Mouse (Mus musculus) testis, adult 2 months (tissue): ENCODE results near the gene Rps10.

ENCODE experiments used
- CTCF ChIP-seq: fragments of 200-500 bp; IDR thresholded peaks from 2 replicates; pipeline ENCODE4 v1.5.1; 2012; ENCODE audit warnings: low read depth, mild to moderate bottlenecking, inconsistent platforms, low read length, moderate library complexity; ENCODE audit not compliant: control insufficient read depth, insufficient read depth, insufficient replicate concordance
- POLR2A ChIP-seq: fragments of 200-500 bp; IDR thresholded peaks from 2 replicates; pipeline ENCODE4 v1.6.1; 2012; ENCODE audit warnings: low read depth, mild to moderate bottlenecking, inconsistent platforms, low read length, moderate library complexity; ENCODE audit not compliant: control insufficient read depth

DNA sequence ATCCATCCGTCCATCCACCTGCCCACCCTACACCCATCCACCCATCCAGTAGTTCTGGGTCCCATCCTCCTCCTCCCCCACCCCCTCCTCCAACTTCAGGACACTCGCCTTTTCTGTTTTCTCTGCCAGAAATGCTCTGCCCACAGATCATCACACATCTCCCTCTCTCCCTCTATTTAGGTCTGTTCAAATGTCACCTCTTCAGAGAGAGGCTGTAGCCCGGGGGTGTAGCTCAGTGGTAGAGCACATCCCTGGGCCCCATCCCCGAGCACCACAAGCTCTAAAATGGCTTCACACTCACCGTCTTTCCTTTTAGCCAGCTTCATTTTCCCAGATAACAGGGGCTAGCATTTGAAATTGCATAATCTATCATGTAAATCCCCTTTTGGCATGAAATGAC, 41.3 kb upstream of the Rps10 start:
- TF ChIP-seq POLR2A (no peak), CTCF (no peak)
